Mouse (Mus musculus) heart, postnatal 25 days (tissue): ENCODE results near the gene Lsp1. TPM values are rescaled to one million over a fixed set of nuclear protein-coding genes. Genes with fewer than 3 reads are reported as not detected.
A peak's percentile ranks its signal among the peaks of the same experiment; 100 is the strongest.

Experiments
- DNase-seq: peaks from one replicate; pipeline ENCODE4 v3.0.0; 2022; ENCODE audit warnings: low spot score
- intact Hi-C: fragments of 180-260 bp; cut with DNase I; formaldehyde crosslinking; loops from one replicate; pipeline ENCODE4 v1.15.1; 2025
- total RNA-seq, 2 experiments: library from RNA; stranded (reverse); gene quantifications; 2 replicates each; pipeline ENCODE4 v1.2.3; 2021

Lsp1 gene
- total RNA-seq, 2 experiments from 2014 or later, result 43.7 to 48.1 TPM

GRCm38 (mm10) chr7:142442081-142442907 is 18.3 kb upstream of the Lsp1 start:
- no peak for DNase-seq
- intact Hi-C loops, result loop anchor here (5.0 kb wide), 1 partner anchor 35 kb away; no protein-coding TSS in a partner anchor

- DNase-seq, result no peak
Measured at GRCm38 (mm10) chr7:142442908-142443420, 17.6 kb upstream of the Lsp1 start.

GRCm38 (mm10) chr7:142443474-142443873 is 17.1 kb upstream of the Lsp1 start:
- intact Hi-C loops, result loop anchor here (5.0 kb wide), 1 partner anchor 34 kb away; no protein-coding TSS in a partner anchor
- DNase-seq, result no peak

More at GRCm38 (mm10) chr7:142442908-142443420, 17.6 kb upstream of the Lsp1 start:
- intact Hi-C loops, result loop anchor here (5.0 kb wide), 1 partner anchor 34 kb away; no protein-coding TSS in a partner anchor

- intact Hi-C loops, result loop anchor here (5.0 kb wide), 1 partner anchor 33 kb away; no protein-coding TSS in a partner anchor
- DNase-seq, result no peak
Measured at GRCm38 (mm10) chr7:142444171-142444570, 16.4 kb upstream of the Lsp1 start.

- no peak for DNase-seq
- intact Hi-C loops, result no loop called here
Measured at GRCm38 (mm10) chr7:142445324-142445723, 15.3 kb upstream of the Lsp1 start.

- DNase-seq, result no peak
- intact Hi-C loops, result no loop called here
Measured at GRCm38 (mm10) chr7:142446264-142446663, 14.3 kb upstream of the Lsp1 start.

GRCm38 (mm10) chr7:142449038-142449617 is 11.5 kb upstream of the Lsp1 start:
- no peak for DNase-seq
- intact Hi-C loops, result no loop called here

- no peak for DNase-seq
- intact Hi-C loops, result no loop called here
Measured at GRCm38 (mm10) chr7:142454706-142455105, 5.9 kb upstream of the Lsp1 start.

GRCm38 (mm10) chr7:142455251-142455650 is 5.4 kb upstream of the Lsp1 start:
- intact Hi-C loops, result no loop called here
- DNase-seq, result no peak

GRCm38 (mm10) chr7:142456806-142457205 is 3.8 kb upstream of the Lsp1 start:
- intact Hi-C loops, result no loop called here
- peak; percentile 0 for DNase-seq

- peak; percentile 4 for DNase-seq
- intact Hi-C loops, result no loop called here
Measured at GRCm38 (mm10) chr7:142457227-142457811, 3.3 kb upstream of the Lsp1 start.

GRCm38 (mm10) chr7:142458026-142458425 is 2.6 kb upstream of the Lsp1 start:
- intact Hi-C loops, result no loop called here
- peak; percentile 1 for DNase-seq

- DNase-seq, result no peak
Measured at GRCm38 (mm10) chr7:142458676-142459298, 1.8 kb upstream of the Lsp1 start.

GRCm38 (mm10) chr7:142459299-142459691 is 1.3 kb upstream of the Lsp1 start:
- peak; percentile 8 for DNase-seq
- intact Hi-C loops, result no loop called here

More at GRCm38 (mm10) chr7:142458676-142459298, 1.8 kb upstream of the Lsp1 start:
- intact Hi-C loops, result no loop called here

GRCm38 (mm10) chr7:142461446-142461845 is 837 bp downstream of the Lsp1 start:
- peak; percentile 0 for DNase-seq
- intact Hi-C loops, result no loop called here

- intact Hi-C loops, result no loop called here
- peak; percentile 5 for DNase-seq
Measured at GRCm38 (mm10) chr7:142462190-142462589, 1.6 kb downstream of the Lsp1 start.

- DNase-seq, result peak; percentile 0
- intact Hi-C loops, result no loop called here
Measured at GRCm38 (mm10) chr7:142462594-142463078, 2.0 kb downstream of the Lsp1 start.

- no peak for DNase-seq
- intact Hi-C loops, result no loop called here
Measured at GRCm38 (mm10) chr7:142470171-142470691, 9.6 kb downstream of the Lsp1 start.

GRCm38 (mm10) chr7:142470808-142471413 is 10.3 kb downstream of the Lsp1 start:
- peak; percentile 73 for DNase-seq
- intact Hi-C loops, result no loop called here
